Mouse (Mus musculus) stomach, postnatal 0 days (tissue): ENCODE measurements around the gene Slc22a8. TPM values are rescaled to one million over a fixed set of nuclear protein-coding genes. Genes with fewer than 3 reads are reported as not detected.

Experiments
- ATAC-seq: fragments of 200-750 bp; cut with Nextera tagmentation; 2 replicates; pipeline ENCODE4 v1.8.0; 2017; ENCODE audit not compliant: low FRiP score, low TSS enrichment
- DNase-seq: peaks from one replicate; pipeline ENCODE4 v3.0.0-alpha.2; 2016; ENCODE audit warnings: low spot score
- H3K27ac ChIP-seq: fragments of 300-500 bp; sonication (generic); replicated peaks from 2 replicates; pipeline ENCODE4 v1.5.1; 2014; ENCODE audit warnings: mild to moderate bottlenecking, control low read depth
- H3K27me3 ChIP-seq: fragments of 300-500 bp; sonication (generic); 2 replicates; pipeline ENCODE4 v1.6.1; 2014; ENCODE audit warnings: low read length; ENCODE audit not compliant: control insufficient read depth, insufficient read depth
- H3K36me3 ChIP-seq: fragments of 300-500 bp; sonication (generic); 2 replicates; pipeline ENCODE4 v1.6.1; 2014; ENCODE audit warnings: low read length, mixed read lengths; ENCODE audit not compliant: control insufficient read depth, insufficient read depth
- H3K4me1 ChIP-seq: fragments of 300-500 bp; sonication (generic); replicated peaks from 2 replicates; pipeline ENCODE4 v1.6.1; 2014; ENCODE audit warnings: antibody characterized with exemption; ENCODE audit not compliant: control insufficient read depth, insufficient read depth
- H3K4me2 ChIP-seq: fragments of 300-500 bp; sonication (generic); replicated peaks from 2 replicates; pipeline ENCODE4 v1.6.1; 2014; ENCODE audit warnings: low read depth, mild to moderate bottlenecking, control low read depth, moderate library complexity
- H3K4me3 ChIP-seq: fragments of 300-500 bp; sonication (generic); 2 replicates; pipeline ENCODE4 v1.5.1; 2014; ENCODE audit warnings: low read depth, low read length, control low read depth
- H3K9ac ChIP-seq: fragments of 300-500 bp; sonication (generic); 2 replicates; pipeline ENCODE4 v1.6.1; 2014; ENCODE audit warnings: mild to moderate bottlenecking, low read length, control low read depth, mixed read lengths
- H3K9me3 ChIP-seq: fragments of 300-500 bp; sonication (generic); 2 replicates; pipeline ENCODE4 v1.6.1; 2016; ENCODE audit warnings: low read length; ENCODE audit not compliant: control insufficient read depth
- CTCF ChIP-seq: IDR thresholded peaks from 2 replicates; pipeline ENCODE4 v1.5.1; 2016; ENCODE audit warnings: antibody characterized with exemption, low read depth, mild to moderate bottlenecking, moderate library complexity
- EP300 ChIP-seq: optimal IDR thresholded peaks from 2 replicates; pipeline ENCODE3; 2016; ENCODE audit warnings: antibody characterized with exemption
- WGBS: fragments of 180-500 bp; shearing (Covaris S2); extraction: QIAGEN DNeasy Blood & Tissue Kit; methylation state at CpG from one replicate; pipeline ENCODE4 v1.1.7; 2014; 5-methylcytosine and 5-hydroxymethylcytosine counted together
- polyA plus RNA-seq: library from polyadenylated mRNA; unstranded; fragments of >200 nt; fragmentation: Nextera tagmentation; extraction: Ambion mirVana; gene quantifications from 2 replicates; pipeline ENCODE4 v1.2.1, GENCODE M21; 2015

Gene Slc22a8
- polyA plus RNA-seq, 1 experiment from 2014 or later = 0.06 TPM

- Histone ChIP-seq H3K36me3 (no peaks in the 10 kb centered on the region), H3K4me3 (no peak overlapping the region), H3K9ac (no peak overlapping the region), H3K27me3 (no peaks in the 10 kb centered on the region), H3K9me3 (no peaks in the 10 kb centered on the region), H3K4me2 (no peak overlapping the region), H3K4me1 (no peaks in the 10 kb centered on the region), H3K27ac (no peak overlapping the region)
- TF ChIP-seq CTCF (peak; percentile 72), EP300 (no peak)
- WGBS = 33% methylated on average over 13 of the region's 13 CpGs
- DNase-seq (peak; percentile 50), ATAC-seq (peak; percentile 77)
These were observed 23.8 kb upstream of the Slc22a8 start for GRCm38 (mm10) chr19:8567104-8567880.

- TF ChIP-seq CTCF (peak; percentile 76), EP300 (no peak)
- Histone ChIP-seq H3K4me2 (peak overlapping the region; percentile 44), H3K9me3 (no peaks in the 10 kb centered on the region), H3K4me1 (no peaks in the 10 kb centered on the region), H3K9ac (peak overlapping the region; percentile 45), H3K36me3 (no peaks in the 10 kb centered on the region), H3K27ac (no peak overlapping the region), H3K4me3 (peak overlapping the region; percentile 17; the same call in 1 of the 2 replicates), H3K27me3 (no peaks in the 10 kb centered on the region)
- peak; percentile 25 for DNase-seq
- 6% methylated on average over 14 of the region's 14 CpGs for WGBS
- no peak for ATAC-seq
These were observed 21.6 kb upstream of the Slc22a8 start for GRCm38 (mm10) chr19:8569453-8569863.

DNA sequence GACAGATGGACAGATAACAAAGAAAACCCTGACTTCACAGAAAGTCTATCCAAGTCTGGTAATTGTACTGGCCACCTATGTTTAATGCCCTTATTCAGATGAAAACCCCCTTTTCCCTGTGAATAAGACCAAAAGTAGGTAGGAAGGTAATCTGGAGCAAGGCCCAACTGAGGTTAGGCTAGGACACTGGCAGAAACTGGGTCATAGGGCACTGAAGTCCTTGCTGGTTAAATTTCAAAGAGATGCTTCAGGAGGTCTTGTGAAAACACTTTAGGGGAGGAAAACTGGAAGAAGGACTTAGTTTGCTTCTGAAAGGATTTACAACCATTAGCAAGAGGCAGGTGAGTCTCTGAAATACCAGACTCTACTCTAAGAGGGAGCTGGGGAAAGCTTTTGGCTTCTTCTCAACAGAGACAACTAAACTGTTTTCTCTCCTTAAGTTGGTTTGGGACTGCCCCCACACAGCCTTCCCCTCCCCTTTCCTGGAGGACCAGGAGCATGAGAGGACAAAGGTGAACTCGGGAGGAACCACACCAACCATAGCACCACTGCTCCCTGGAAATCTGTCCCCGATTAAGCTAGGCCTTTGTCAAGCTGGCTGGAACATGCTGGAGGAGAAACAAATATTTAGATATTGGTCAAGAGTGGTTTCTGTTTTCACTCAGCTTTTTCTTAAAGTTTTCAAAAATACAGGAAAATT lies 20.6 kb upstream of the Slc22a8 start:
- TF ChIP-seq CTCF (no peak), EP300 (no peak)
- H3K9me3 ChIP-seq = no peaks in the 10 kb centered on the region
- DNase-seq (no peak), ATAC-seq (no peak)
- no peak overlapping the region for H3K9ac ChIP-seq
- no peak overlapping the region for H3K27ac ChIP-seq
- H3K4me3 ChIP-seq = no peak overlapping the region
- no peak overlapping the region for H3K4me2 ChIP-seq
- no peaks in the 10 kb centered on the region for H3K27me3 ChIP-seq
- no peaks in the 10 kb centered on the region for H3K4me1 ChIP-seq
- WGBS = 57% methylated on average over 2 of the region's 2 CpGs
- H3K36me3 ChIP-seq = no peaks in the 10 kb centered on the region

DNA sequence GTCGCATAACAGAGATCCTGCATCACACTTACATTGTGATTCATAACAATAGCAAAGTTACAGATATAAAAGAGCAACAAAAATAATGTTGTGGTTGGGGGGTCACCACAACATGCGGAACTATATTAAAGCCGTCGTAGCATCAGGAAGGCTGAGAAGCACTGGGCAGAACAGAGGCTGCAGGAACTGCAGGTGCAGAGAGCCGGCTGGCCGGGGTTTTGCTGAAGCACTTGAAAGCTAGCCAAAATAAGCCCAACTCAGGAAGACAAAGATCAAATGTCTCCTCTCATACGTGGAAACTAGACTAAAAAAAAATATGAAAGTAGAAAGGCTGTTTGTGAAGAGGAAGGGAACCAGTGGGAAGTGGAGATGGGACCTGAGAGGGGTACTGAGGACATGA lies 19.3 kb upstream of the Slc22a8 start:
- no peaks in the 10 kb centered on the region for H3K9me3 ChIP-seq
- H3K27me3 ChIP-seq = no peaks in the 10 kb centered on the region
- no peak overlapping the region for H3K4me3 ChIP-seq
- 50% methylated on average over 7 of the region's 7 CpGs for WGBS
- DNase-seq = no peak
- no peak overlapping the region for H3K9ac ChIP-seq
- H3K27ac ChIP-seq = no peak overlapping the region
- H3K4me2 ChIP-seq = no peak overlapping the region
- TF ChIP-seq CTCF (no peak), EP300 (no peak)
- no peaks in the 10 kb centered on the region for H3K36me3 ChIP-seq
- no peak for ATAC-seq
- H3K4me1 ChIP-seq = no peaks in the 10 kb centered on the region

- WGBS = 20% methylated on average over 3 of the region's 3 CpGs
- Histone ChIP-seq H3K4me2 (no peak overlapping the region), H3K27me3 (no peaks in the 10 kb centered on the region), H3K36me3 (no peaks in the 10 kb centered on the region), H3K9me3 (no peaks in the 10 kb centered on the region), H3K4me3 (no peak overlapping the region), H3K27ac (no peak overlapping the region), H3K9ac (no peak overlapping the region), H3K4me1 (no peaks in the 10 kb centered on the region)
- no peak for ATAC-seq
- TF ChIP-seq CTCF = no peak
- no peak for TF ChIP-seq EP300
- no peak for DNase-seq
These were observed 18.6 kb upstream of the Slc22a8 start for GRCm38 (mm10) chr19:8572485-8572884.

DNA sequence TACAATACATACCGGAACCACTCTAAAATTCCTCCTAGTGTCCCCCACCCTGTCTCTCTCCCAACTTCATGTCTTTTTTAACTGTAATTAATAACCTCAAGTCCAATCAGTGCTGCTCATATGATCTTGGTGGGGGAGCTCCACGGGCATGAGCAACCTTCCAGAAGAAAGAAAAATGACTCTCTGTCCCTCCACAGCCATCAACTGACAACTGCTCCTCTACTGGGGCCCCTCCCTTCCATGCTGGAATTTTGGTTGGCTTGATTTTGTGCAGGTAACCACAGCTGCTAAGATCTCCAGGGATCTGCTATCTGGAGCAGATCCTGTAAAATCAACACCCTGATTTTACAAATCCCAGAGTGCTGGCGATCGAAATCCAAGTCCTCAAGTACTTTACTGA lies 13.6 kb upstream of the Slc22a8 start:
- Histone ChIP-seq H3K27me3 (no peaks in the 10 kb centered on the region), H3K4me3 (no peak overlapping the region), H3K9me3 (no peaks in the 10 kb centered on the region), H3K4me2 (no peak overlapping the region), H3K36me3 (no peaks in the 10 kb centered on the region), H3K27ac (no peak overlapping the region), H3K4me1 (no peaks in the 10 kb centered on the region), H3K9ac (no peak overlapping the region)
- DNase-seq (no peak), ATAC-seq (no peak)
- TF ChIP-seq EP300 (no peak), CTCF (no peak)
- WGBS = 75% methylated on average over 4 of the region's 4 CpGs
